Mouse (Mus musculus): ENCODE measurements at regions not wholly inside any gene's neighbourhood (a gene's known extent, or its start where the extent isn't known, plus 50 kb on each side); places are given as distances from the start of the nearest gene placed in this dataset.
A peak's percentile ranks its signal among the peaks of the same experiment; 100 is the strongest.

- DNase-seq, result no peak
These were observed 119.3 kb downstream of the Ttc8 start for GRCm38 (mm10) chr12:99039497-99040322.

- no peak for DNase-seq
These were observed 121.2 kb downstream of the Ttc8 start for GRCm38 (mm10) chr12:99041606-99042005.

GRCm38 (mm10) chr12:99042918-99043862 is 122.8 kb downstream of the Ttc8 start:
- DNase-seq, result no peak

- DNase-seq, result no peak
These were observed 124.1 kb downstream of the Ttc8 start for GRCm38 (mm10) chr12:99044477-99044876.

- no peak for DNase-seq
These were observed 130.1 kb downstream of the Ttc8 start for GRCm38 (mm10) chr12:99050426-99050825.

GRCm38 (mm10) chr12:99052599-99052998 is 132.2 kb downstream of the Ttc8 start:
- DNase-seq, result no peak

GRCm38 (mm10) chr12:99057521-99057920 is 137.1 kb downstream of the Ttc8 start:
- DNase-seq, result no peak

GRCm38 (mm10) chr12:99058916-99059315 is 138.5 kb downstream of the Ttc8 start:
- DNase-seq, result no peak

GRCm38 (mm10) chr12:99059491-99059890 is 139.1 kb downstream of the Ttc8 start:
- no peak for DNase-seq

GRCm38 (mm10) chr12:99060702-99061101 is 140.3 kb downstream of the Ttc8 start:
- no peak for DNase-seq

- no peak for DNase-seq
These were observed 143.1 kb downstream of the Ttc8 start for GRCm38 (mm10) chr12:99063441-99063840.

GRCm38 (mm10) chr12:99063885-99064284 is 143.5 kb downstream of the Ttc8 start:
- DNase-seq, result no peak

GRCm38 (mm10) chr12:99067962-99068361 is 147.6 kb downstream of the Ttc8 start:
- DNase-seq, result no peak

- no peak for DNase-seq
These were observed 153.4 kb downstream of the Ttc8 start for GRCm38 (mm10) chr12:99073766-99074165.

- no peak for DNase-seq
These were observed 157.0 kb downstream of the Ttc8 start for GRCm38 (mm10) chr12:99077366-99077765.

GRCm38 (mm10) chr12:99079873-99080272 is 159.5 kb downstream of the Ttc8 start:
- no peak for DNase-seq

- DNase-seq, result no peak
These were observed 163.2 kb downstream of the Ttc8 start for GRCm38 (mm10) chr12:99083616-99084015.

GRCm38 (mm10) chr12:99084144-99084543 is 163.8 kb downstream of the Ttc8 start:
- peak; percentile 85 for DNase-seq

- DNase-seq, result peak; percentile 25
These were observed 166.9 kb downstream of the Ttc8 start for GRCm38 (mm10) chr12:99087286-99087685.

- DNase-seq, result no peak
These were observed 171.4 kb downstream of the Ttc8 start for GRCm38 (mm10) chr12:99091770-99092169.

GRCm38 (mm10) chr12:99093151-99093550 is 172.8 kb downstream of the Ttc8 start:
- DNase-seq, result no peak

GRCm38 (mm10) chr12:99093989-99094388 is 173.6 kb downstream of the Ttc8 start:
- DNase-seq, result no peak

- peak; percentile 89 for DNase-seq
These were observed 176.7 kb downstream of the Ttc8 start for GRCm38 (mm10) chr12:99096930-99097617.
